Mouse (Mus musculus): Measurements from ENCODE around the gene Ankzf1. TPM values are rescaled to one million over a fixed set of nuclear protein-coding genes. Genes with fewer than 3 reads are reported as not detected.
A peak's percentile ranks its signal among the peaks of the same experiment; 100 is the strongest.

The Ankzf1 gene
- polyA plus RNA-seq, 1 experiment from 2014 or later: 22.1 TPM

DNA sequence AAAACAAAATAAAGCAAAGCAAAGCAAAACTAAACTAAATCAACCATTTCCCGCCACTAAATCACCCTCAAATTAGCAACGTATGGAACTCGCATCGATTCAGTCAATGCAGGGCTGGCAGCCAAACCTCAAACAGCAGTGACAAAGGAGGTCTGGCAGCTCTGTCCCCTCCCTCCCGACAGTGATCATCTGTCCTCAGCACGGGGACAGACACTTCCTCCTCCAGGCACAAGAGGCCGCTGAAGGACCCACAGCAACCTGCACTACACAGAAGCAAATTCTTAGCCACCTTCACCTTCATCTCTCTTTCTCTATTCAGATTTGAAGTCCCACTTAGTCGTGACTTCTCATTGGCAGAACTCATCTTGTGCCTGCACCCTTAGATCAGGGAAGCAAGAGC, 42.7 kb downstream of the Ankzf1 start:
- Histone ChIP-seq H3K9me3 (ENCODE audit: control insufficient read depth, low read depth, low read length) (no peaks in the 10 kb centered on the region), H3K27ac (ENCODE audit: low read length) (no peak overlapping the region), H3K4me2 (replicated peaks; ENCODE audit: low read depth, low read length) (no peak overlapping the region), H3K27me3 (ENCODE audit: control insufficient read depth, insufficient read depth, low read length) (no peaks in the 10 kb centered on the region), H3K4me3 (ENCODE audit: low read depth, low read length) (no peak overlapping the region), H3K36me3 (ENCODE audit: control insufficient read depth, insufficient read depth, low read length) (no peaks in the 10 kb centered on the region; the same call in 1 of the 2 replicates), H3K9ac (replicated peaks; ENCODE audit: low read depth, low read length) (no peak overlapping the region), H3K4me1 (ENCODE audit: control insufficient read depth, insufficient read depth, low read length) (peaks cover 2% of the 10 kb centered on the region; the same call in 1 of the 2 replicates)
- ATAC-seq (ENCODE audit: insufficient number of reproducible peaks, insufficient read depth, low FRiP score, low read depth): peak; percentile 43; the same call in 1 of the 2 replicates
- WGBS: 2% methylated on average over 8 of the region's 8 CpGs

- WGBS: under 1% methylated on average over 64 of the region's 64 CpGs
- ATAC-seq (ENCODE audit: insufficient number of reproducible peaks, insufficient read depth, low FRiP score, low read depth): peak; percentile 92
Observed at GRCm38 (mm10) chr1:75236117-75237050, 44.4 kb downstream of the Ankzf1 start, which contains the start of gene Dnajb2. Gene Dnajb2 (plus strand): TSS chr1:75236406.

DNA sequence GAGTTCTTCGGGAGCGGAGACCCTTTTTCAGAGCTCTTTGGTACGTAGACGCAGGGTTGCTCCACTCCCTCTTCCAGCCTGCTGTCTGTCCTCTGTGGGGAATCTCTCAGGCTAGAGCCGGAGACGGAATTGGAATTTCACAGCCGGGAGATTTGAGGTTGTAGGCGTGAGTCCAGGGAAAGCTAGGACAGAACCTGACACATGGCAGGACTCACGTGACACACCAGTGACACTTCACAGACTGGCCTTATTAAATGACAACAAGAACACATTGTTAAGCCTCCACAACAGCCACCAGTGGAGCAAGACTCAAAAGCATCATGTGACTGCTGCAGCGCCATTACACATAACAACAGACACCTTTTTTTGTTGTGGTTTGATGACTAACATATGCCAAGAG, 47.6 kb downstream of the Ankzf1 start:
- ATAC-seq (ENCODE audit: insufficient number of reproducible peaks, insufficient read depth, low FRiP score, low read depth): no peak
- H3K9ac ChIP-seq (replicated peaks; ENCODE audit: low read depth, low read length): no peak overlapping the region
- H3K4me1 ChIP-seq (ENCODE audit: control insufficient read depth, insufficient read depth, low read length): peaks cover 2% of the 10 kb centered on the region; the same call in 1 of the 2 replicates
- H3K27ac ChIP-seq (ENCODE audit: low read length): no peak overlapping the region
- H3K4me3 ChIP-seq (ENCODE audit: low read depth, low read length): no peak overlapping the region
- H3K4me2 ChIP-seq (replicated peaks; ENCODE audit: low read depth, low read length): no peak overlapping the region
- WGBS: 85% methylated on average over 10 of the region's 10 CpGs
- peaks cover 21% of the 10 kb centered on the region for H3K36me3 ChIP-seq (ENCODE audit: control insufficient read depth, insufficient read depth, low read length)
- H3K27me3 ChIP-seq (ENCODE audit: control insufficient read depth, insufficient read depth, low read length): no peaks in the 10 kb centered on the region
- H3K9me3 ChIP-seq (ENCODE audit: control insufficient read depth, low read depth, low read length): no peaks in the 10 kb centered on the region

More at GRCm38 (mm10) chr1:75236117-75237050, 44.4 kb downstream of the Ankzf1 start, which contains the start of gene Dnajb2:
- no peaks in the 10 kb centered on the region for H3K9me3 ChIP-seq (ENCODE audit: control insufficient read depth, low read depth, low read length)
- H3K4me3 ChIP-seq (ENCODE audit: low read depth, low read length): peak within 1 kb of the TSS; percentile 60
- H3K4me1 ChIP-seq (ENCODE audit: control insufficient read depth, insufficient read depth, low read length): peaks cover 2% of the 10 kb centered on the region; the same call in 1 of the 2 replicates
- peak within 1 kb of the TSS; percentile 88 for H3K4me2 ChIP-seq (replicated peaks; ENCODE audit: low read depth, low read length)
- H3K27ac ChIP-seq (ENCODE audit: low read length): peak within 1 kb of the TSS; percentile 66
- H3K27me3 ChIP-seq (ENCODE audit: control insufficient read depth, insufficient read depth, low read length): no peaks in the 10 kb centered on the region
- H3K9ac ChIP-seq (replicated peaks; ENCODE audit: low read depth, low read length): peak within 1 kb of the TSS; percentile 53
- peaks cover 11% of the 10 kb centered on the region; the same call in 1 of the 2 replicates for H3K36me3 ChIP-seq (ENCODE audit: control insufficient read depth, insufficient read depth, low read length)

GRCm38 (mm10) chr1:75243411-75243810, 51.5 kb downstream of the Ankzf1 start:
- Histone ChIP-seq H3K27ac (ENCODE audit: low read length) (no peak overlapping the region), H3K4me1 (ENCODE audit: control insufficient read depth, insufficient read depth, low read length) (peaks cover 8% of the 10 kb centered on the region), H3K36me3 (ENCODE audit: control insufficient read depth, insufficient read depth, low read length) (peaks cover 21% of the 10 kb centered on the region), H3K27me3 (ENCODE audit: control insufficient read depth, insufficient read depth, low read length) (no peaks in the 10 kb centered on the region), H3K4me3 (ENCODE audit: low read depth, low read length) (no peak overlapping the region), H3K4me2 (replicated peaks; ENCODE audit: low read depth, low read length) (no peak overlapping the region), H3K9me3 (ENCODE audit: control insufficient read depth, low read depth, low read length) (no peaks in the 10 kb centered on the region), H3K9ac (replicated peaks; ENCODE audit: low read depth, low read length) (no peak overlapping the region)
- 88% methylated on average over 14 of the region's 14 CpGs for WGBS
- ATAC-seq (ENCODE audit: insufficient number of reproducible peaks, insufficient read depth, low FRiP score, low read depth): no peak

- Histone ChIP-seq H3K4me2 (replicated peaks; ENCODE audit: low read depth, low read length) (no peak overlapping the region), H3K36me3 (ENCODE audit: control insufficient read depth, insufficient read depth, low read length) (peaks cover 21% of the 10 kb centered on the region), H3K4me1 (ENCODE audit: control insufficient read depth, insufficient read depth, low read length) (peaks cover 10% of the 10 kb centered on the region), H3K9ac (replicated peaks; ENCODE audit: low read depth, low read length) (no peak overlapping the region), H3K9me3 (ENCODE audit: control insufficient read depth, low read depth, low read length) (no peaks in the 10 kb centered on the region), H3K27ac (ENCODE audit: low read length) (no peak overlapping the region), H3K4me3 (ENCODE audit: low read depth, low read length) (no peak overlapping the region), H3K27me3 (ENCODE audit: control insufficient read depth, insufficient read depth, low read length) (no peaks in the 10 kb centered on the region)
- WGBS: 87% methylated on average over 12 of the region's 12 CpGs
- ATAC-seq (ENCODE audit: insufficient number of reproducible peaks, insufficient read depth, low FRiP score, low read depth): 0 out of 2 replicates have a peak, but pooled peaks have one; percentile 4
Observed at GRCm38 (mm10) chr1:75244175-75244826, 52.4 kb downstream of the Ankzf1 start.

- ATAC-seq (ENCODE audit: insufficient number of reproducible peaks, insufficient read depth, low FRiP score, low read depth): 0 out of 2 replicates have a peak, but pooled peaks have one; percentile 34
- WGBS: 34% methylated on average over 4 of the region's 4 CpGs
- H3K4me2 ChIP-seq (replicated peaks; ENCODE audit: low read depth, low read length): no peak overlapping the region
Observed at GRCm38 (mm10) chr1:75244836-75245235, 52.9 kb downstream of the Ankzf1 start.

GRCm38 (mm10) chr1:75247071-75247930, 55.4 kb downstream of the Ankzf1 start:
- peaks cover 7% of the 10 kb centered on the region for H3K36me3 ChIP-seq (ENCODE audit: control insufficient read depth, insufficient read depth, low read length)
- H3K4me1 ChIP-seq (ENCODE audit: control insufficient read depth, insufficient read depth, low read length): peaks cover 10% of the 10 kb centered on the region
- 75% methylated on average over 16 of the region's 16 CpGs for WGBS
- H3K9me3 ChIP-seq (ENCODE audit: control insufficient read depth, low read depth, low read length): no peaks in the 10 kb centered on the region
- no peak overlapping the region for H3K9ac ChIP-seq (replicated peaks; ENCODE audit: low read depth, low read length)
- no peak for ATAC-seq (ENCODE audit: insufficient number of reproducible peaks, insufficient read depth, low FRiP score, low read depth)
- no peak overlapping the region for H3K27ac ChIP-seq (ENCODE audit: low read length)
- H3K27me3 ChIP-seq (ENCODE audit: control insufficient read depth, insufficient read depth, low read length): no peaks in the 10 kb centered on the region
- H3K4me2 ChIP-seq (replicated peaks; ENCODE audit: low read depth, low read length): no peak overlapping the region
- no peak overlapping the region for H3K4me3 ChIP-seq (ENCODE audit: low read depth, low read length)

More at GRCm38 (mm10) chr1:75244836-75245235, 52.9 kb downstream of the Ankzf1 start:
- Histone ChIP-seq H3K9ac (replicated peaks; ENCODE audit: low read depth, low read length) (no peak overlapping the region), H3K27me3 (ENCODE audit: control insufficient read depth, insufficient read depth, low read length) (no peaks in the 10 kb centered on the region), H3K27ac (ENCODE audit: low read length) (no peak overlapping the region), H3K36me3 (ENCODE audit: control insufficient read depth, insufficient read depth, low read length) (peaks cover 20% of the 10 kb centered on the region), H3K9me3 (ENCODE audit: control insufficient read depth, low read depth, low read length) (no peaks in the 10 kb centered on the region), H3K4me1 (ENCODE audit: control insufficient read depth, insufficient read depth, low read length) (peaks cover 10% of the 10 kb centered on the region), H3K4me3 (ENCODE audit: low read depth, low read length) (no peak overlapping the region)
